Mouse (Mus musculus) gastrocnemius, postnatal 14 days (tissue): ENCODE measurements around the gene Akap2. TPM values are rescaled to one million over a fixed set of nuclear protein-coding genes. Genes with fewer than 3 reads are reported as not detected.

Experiments used
- DNase-seq: peaks from one replicate; pipeline ENCODE4 v3.0.0; 2021; ENCODE audit warnings: mixed read lengths
- intact Hi-C: fragments of 180-260 bp; cut with DNase I; formaldehyde crosslinking; loops from one replicate; pipeline ENCODE4 v1.15.1; 2025; ENCODE audit warnings: low total_unique reads
- total RNA-seq, 2 experiments: library from RNA; stranded (reverse); gene quantifications; 2 replicates each; pipeline ENCODE4 v1.2.3; 2021

Akap2 gene
- total RNA-seq, 2 experiments from 2014 or later, result 36.1 to 37.1 TPM

DNA sequence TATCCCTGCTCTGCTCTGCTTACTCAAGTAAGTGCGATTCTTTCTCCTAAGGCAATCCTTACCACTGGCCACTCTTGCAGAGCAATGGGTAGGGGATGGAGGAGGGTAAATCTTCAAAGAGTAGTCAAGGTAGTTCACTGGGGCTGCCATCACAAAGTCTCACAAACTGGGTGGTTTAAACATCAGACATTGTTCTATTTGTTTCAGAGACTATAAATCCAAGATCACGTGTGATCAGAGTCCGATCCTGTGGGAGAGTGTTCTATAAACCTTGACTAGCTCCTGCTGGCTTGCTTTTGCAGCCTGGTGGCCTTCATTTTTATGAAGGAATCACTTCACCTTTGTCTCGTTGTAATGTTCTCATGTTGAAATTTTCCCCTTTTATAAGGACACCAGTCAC, 199.3 kb downstream of the Akap2 start:
- no peak for DNase-seq
- intact Hi-C loops, result no loop called here

DNA sequence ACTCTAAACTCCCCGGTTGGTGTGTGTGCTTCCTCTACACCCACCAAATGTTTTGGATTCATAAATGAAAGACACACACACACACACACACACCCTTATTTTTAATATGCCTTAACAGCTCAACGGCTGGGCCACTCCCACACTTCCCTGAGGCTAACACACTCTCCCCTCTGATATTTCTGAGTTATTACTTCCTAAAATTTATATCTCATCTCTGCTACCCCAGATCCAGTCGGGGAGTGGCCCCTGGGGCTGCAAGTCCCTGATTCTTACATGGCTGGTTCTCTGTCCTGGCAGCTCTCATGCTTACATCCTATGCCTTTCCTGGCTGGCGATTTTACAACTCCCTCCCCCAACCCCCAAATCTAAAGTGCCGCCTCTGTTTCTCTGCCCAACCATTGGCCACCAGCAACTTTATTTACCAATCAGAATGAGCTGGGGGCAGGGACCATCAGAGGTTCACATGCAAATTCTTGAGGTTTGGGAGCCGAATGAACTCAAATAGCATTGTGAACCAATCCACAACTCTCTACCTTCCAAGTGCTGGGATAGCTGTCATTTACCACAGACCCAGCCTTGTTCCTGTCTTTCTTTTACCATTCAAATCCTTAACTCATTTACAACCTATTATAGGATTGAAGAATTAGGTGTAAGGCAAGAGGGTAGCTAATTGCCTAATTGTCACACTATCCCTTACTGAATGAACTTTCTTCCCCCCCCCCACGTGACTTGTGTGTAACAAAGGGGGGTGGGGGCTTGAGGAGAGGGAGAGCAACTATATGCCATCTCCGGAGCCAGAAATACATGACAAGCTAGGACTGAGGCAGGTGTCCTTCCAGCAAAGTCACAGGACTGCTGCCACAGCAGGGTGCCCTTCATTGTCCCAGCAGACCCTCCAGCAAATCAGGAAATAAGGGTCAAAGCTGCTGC, 202.3 kb downstream of the Akap2 start:
- DNase-seq, result no peak

DNA sequence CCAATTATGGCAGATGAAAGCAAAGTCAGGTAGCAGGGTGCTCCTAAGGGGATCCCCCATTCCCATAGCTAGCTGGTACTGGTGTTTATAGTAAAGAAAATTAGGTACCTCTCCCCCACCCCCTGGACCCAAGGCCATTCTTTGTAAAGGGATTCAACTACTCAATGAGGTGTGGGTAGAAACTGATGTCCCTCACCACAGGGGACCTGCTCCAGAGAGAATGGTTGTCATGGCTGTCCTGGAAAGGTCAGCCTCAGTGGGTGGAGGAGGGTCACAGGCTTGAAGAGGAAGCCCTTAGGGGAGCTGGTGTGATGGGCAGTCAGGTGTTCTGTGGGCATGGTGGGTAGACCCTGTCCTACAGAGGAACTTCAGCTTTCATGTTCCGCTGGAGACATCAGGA, 203.1 kb downstream of the Akap2 start:
- DNase-seq, result no peak
- intact Hi-C loops, result no loop called here

More for the DNA sequence above, 202.3 kb downstream of the Akap2 start:
- intact Hi-C loops, result no loop called here

DNA sequence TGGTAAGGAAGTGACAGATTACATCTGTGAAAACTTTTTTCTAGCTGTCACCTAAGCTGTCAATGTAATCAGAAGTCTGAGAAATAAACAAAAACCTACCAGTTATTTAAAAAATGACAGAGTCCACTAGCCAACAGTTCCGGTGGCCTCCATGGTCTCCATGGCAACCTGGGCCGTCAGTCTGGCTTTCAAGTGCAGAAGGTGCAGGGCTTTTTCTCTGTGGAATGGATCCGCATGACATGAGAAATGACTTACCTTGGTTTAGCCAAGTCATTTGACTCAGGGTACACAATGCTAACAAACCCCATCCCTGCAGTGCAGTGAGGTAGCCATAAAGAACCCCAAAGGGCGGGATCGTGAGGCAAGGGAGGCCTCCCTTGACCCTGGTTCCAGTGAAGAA, 204.7 kb downstream of the Akap2 start:
- intact Hi-C loops, result no loop called here
- DNase-seq, result no peak

DNA sequence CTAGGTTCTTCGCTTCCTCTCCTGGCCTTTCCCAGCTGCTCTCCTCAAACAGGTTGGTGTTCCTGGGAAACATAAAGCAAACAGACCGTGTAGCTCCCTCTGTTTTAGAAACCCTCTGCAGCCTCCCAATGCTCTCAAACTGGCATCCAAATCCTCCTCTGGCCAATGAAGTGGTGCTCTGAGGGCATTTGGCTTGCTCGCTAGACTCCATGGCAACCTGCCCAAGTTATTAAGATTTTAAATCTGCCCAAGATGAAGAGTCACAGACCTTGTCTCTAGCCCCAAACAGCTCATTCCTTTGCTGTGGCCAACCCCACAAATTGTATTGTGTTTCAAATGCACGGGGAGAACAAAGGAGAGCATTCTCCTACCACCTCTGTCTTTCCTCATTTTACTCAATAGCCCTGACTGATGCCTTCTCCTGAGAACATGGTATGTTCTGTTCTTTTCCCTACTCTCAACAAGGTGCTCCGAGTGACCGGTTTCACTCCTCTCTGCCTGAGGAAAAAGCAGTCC, 207.2 kb downstream of the Akap2 start:
- DNase-seq, result no peak
- intact Hi-C loops, result no loop called here

DNA sequence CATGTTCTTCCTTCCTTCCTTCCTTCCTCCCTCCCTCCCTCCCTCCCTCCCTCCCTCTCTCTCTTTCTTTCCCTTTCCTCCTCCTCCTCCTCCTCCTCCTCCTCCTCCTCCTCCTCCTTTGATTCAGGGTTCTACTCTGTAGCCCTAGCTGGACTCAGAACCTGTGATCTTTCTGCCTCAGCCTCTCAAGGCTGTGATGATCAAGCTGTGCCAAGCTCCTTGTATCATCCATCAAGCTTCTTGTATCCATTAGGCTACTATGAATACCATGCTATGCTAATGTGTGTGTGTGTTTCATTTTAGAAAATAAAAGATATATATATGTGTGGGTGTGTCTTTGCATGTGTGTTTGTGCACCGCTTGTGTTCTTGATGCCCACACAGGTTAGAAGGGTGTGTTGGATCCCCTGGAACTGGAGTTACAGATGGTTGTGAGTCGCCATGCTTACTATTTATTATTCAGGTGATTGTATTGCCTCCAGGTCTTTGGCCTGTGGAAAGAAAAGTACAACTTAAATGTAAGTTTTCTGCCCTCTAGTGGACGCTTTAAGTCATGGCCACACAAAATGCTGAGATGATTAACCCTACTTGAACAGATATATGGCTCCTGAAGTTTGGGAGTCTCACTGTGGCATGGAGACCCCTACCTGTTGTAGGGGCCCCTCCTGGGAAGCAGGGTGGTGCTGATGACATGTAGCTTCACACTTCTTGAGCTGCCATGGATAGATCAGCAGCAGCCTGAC, 210.2 kb downstream of the Akap2 start:
- no peak for DNase-seq
- intact Hi-C loops, result no loop called here

DNA sequence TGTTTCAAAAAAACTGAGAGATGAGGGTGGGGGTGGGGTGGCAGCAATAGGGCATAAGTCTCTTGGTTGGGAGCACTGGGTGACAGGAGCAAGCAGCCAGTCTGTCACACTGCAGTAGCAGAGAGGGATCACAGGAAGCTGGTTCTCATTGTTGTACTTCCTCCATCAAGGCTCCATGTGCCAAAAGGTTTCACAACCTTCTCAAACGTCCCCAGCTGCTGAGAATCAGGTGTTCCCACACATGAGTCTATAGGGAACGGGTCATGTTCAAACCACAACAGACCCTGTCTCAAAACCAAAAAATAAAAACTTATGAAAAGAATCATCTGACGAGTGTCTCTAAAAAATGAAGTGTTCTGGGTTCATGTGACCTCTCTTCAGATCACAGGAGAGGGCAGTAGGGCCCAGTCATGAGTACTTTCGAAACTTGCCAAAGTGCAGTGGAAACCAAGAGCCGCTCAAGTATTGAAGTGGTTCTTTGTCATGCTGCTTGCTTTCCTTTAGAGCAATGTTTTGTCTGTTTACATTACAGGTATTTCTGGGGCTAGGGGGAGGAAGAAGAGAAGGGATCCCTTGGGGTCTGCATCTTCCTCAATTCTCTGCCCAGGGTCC, 213.2 kb downstream of the Akap2 start:
- DNase-seq, result no peak
- intact Hi-C loops, result no loop called here

DNA sequence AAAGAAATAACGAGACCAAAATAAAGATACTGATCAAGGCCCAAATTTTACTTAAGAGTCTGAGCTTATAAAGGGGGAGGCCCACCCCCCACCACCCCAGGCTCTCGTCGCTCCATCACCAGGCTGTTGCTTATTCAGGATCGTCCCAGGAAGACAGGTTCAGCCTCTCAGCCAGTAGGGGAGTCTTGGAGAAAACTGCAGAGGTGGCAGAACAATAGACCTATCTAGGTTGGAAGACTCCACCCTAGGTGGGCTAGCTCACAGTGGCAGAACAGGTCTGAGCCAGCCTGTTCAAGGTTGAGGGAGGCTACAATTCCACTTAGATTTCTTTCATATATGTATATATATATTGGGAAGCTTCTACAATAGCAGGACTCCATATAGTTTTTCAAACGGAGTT, 216.7 kb downstream of the Akap2 start:
- intact Hi-C loops, result no loop called here
- DNase-seq, result no peak

DNA sequence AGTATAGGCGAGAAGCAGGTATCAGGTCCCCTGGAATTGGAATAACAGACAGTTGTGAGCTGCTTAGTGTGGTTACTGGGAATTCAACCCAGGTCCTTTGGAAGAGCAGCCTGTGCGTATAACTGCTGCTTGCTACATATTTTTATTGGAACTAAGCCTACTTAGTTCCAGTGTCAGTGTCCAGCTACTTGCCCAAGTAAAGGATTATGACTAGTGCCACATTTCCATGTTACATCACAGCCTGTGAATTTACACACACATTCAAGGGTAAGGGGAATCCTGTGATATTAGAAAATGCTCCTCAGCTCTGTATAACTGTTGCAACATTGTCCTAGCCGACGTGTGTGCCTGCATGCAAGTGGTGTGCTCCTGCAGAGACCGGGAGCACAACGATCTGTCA, 219.8 kb downstream of the Akap2 start:
- no peak for DNase-seq
- intact Hi-C loops, result no loop called here

DNA sequence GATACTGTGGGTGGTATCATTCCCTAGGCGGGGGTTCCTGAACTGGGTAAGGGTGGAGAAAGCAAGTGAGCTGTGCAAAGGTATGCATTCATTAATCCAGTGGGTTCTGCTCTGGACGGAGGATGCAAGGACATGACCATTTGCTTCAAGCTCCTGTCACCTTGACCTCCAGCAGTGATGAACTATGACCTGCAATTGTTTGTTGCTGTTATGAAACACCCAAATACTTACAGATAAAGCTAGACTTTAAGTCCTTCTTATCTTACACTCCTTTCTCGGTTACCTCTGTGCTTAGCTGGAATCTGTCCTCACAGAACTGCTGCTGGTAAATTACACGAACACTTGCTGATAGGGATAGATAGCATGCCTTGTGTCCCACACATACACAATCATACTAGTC, 223.2 kb downstream of the Akap2 start:
- intact Hi-C loops, result no loop called here
- no peak for DNase-seq

DNA sequence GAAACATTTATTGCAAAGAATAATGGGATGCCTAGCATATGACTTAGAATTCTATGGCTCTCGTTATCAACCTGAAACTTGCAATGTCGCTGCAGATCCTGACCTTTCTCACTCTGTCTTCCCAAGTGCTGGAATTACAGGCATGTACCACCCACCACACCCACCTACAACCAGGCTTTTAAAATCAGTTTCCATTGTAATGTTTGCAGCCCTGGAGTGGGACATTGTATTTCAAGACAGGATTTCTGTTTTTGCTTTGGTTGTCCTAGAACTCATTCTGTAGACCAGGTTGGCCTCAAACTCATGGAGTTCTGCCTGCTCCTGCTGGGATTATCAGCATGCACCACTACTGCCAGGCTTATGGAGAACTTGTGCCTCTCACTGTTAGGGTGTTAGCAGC, 225.4 kb downstream of the Akap2 start:
- DNase-seq, result no peak
- intact Hi-C loops, result no loop called here

Other genes starting within 250 kb of the Akap2 start
- 10 to 100 TPM in 1 of 2 experiments, 1 to 10 TPM in 1; 8.8 to 10.9 TPM for gene Pakap, start 149.5 kb upstream of the Akap2 start, total RNA-seq
- not detected for gene D630039A03Rik, start 198.6 kb downstream of the Akap2 start, total RNA-seq
- 10 to 100 TPM; 86.5 to 87.4 TPM for gene Txn1, start 238.8 kb downstream of the Akap2 start, total RNA-seq